Mouse (Mus musculus) cerebellum, adult 2 months (tissue): ENCODE results near the gene Shb. TPM values are rescaled to one million over a fixed set of nuclear protein-coding genes. Genes with fewer than 3 reads are reported as not detected.

Source experiments
- DNase-seq, 2 experiments: peaks; one replicate each; pipeline ENCODE4 v3.0.0; 2021
- H3K27ac ChIP-seq: fragments of 200-500 bp; 2 replicates; pipeline ENCODE4 v1.5.1; 2012; ENCODE audit warnings: low read length, control low read depth, inconsistent platforms; ENCODE audit not compliant: insufficient read depth
- H3K27me3 ChIP-seq: fragments of 200-500 bp; 2 replicates; pipeline ENCODE4 v1.6.1; 2012; ENCODE audit warnings: inconsistent platforms, mild to moderate bottlenecking, low read length, moderate library complexity; ENCODE audit not compliant: control insufficient read depth, insufficient read depth
- H3K4me1 ChIP-seq: fragments of 200-500 bp; 2 replicates; pipeline ENCODE4 v1.6.1; 2011; ENCODE audit warnings: low read length; ENCODE audit not compliant: control insufficient read depth, insufficient read depth
- H3K4me3 ChIP-seq: fragments of 200-500 bp; replicated peaks from 2 replicates; pipeline ENCODE3; 2011; ENCODE audit warnings: mild to moderate bottlenecking, low read depth, low read length, control low read depth; ENCODE audit not compliant: insufficient read depth
- CTCF ChIP-seq: fragments of 200-500 bp; IDR thresholded peaks from 2 replicates; pipeline ENCODE4 v1.5.1; 2011; ENCODE audit warnings: low read depth, mild to moderate bottlenecking, control low read depth, low read length, moderate library complexity, borderline replicate concordance; ENCODE audit not compliant: insufficient read depth
- POLR2A ChIP-seq: fragments of 200-500 bp; IDR thresholded peaks from 2 replicates; pipeline ENCODE4 v1.6.1; 2011; ENCODE audit warnings: low read length, control low read depth, borderline replicate concordance; ENCODE audit not compliant: insufficient read depth
- WGBS: fragments of 180-500 bp; shearing (Covaris S2); methylation state at CpG from one replicate; pipeline ENCODE4 v1.1.7; 2018; 5-methylcytosine and 5-hydroxymethylcytosine counted together
- polyA plus RNA-seq: library from polyadenylated mRNA; depleted of rRNA; stranded (reverse); fragments of >200 nt; gene quantifications from 2 replicates; pipeline ENCODE4 v1.2.3, GENCODE M21; 2012

Gene Shb
- polyA plus RNA-seq, 1 experiment, result 8.3 TPM

- 1% methylated on average over 66 of the region's 68 CpGs for WGBS
- Histone ChIP-seq H3K27ac (peak overlapping the region; percentile 0; the same call in 1 of the 2 replicates), H3K4me3 (peak overlapping the region; percentile 49), H3K27me3 (peaks cover 4% of the 10 kb centered on the region; the same call in 1 of the 2 replicates), H3K4me1 (no peaks in the 10 kb centered on the region; the same call in 1 of the 2 replicates)
- DNase-seq, result peak; percentile 77 to 79
- TF ChIP-seq POLR2A (no peak), CTCF (no peak)
These were observed 1.4 kb downstream of the Shb start for GRCm38 (mm10) chr4:45530662-45531542.

- peaks cover 4% of the 10 kb centered on the region; the same call in 1 of the 2 replicates for H3K27me3 ChIP-seq
- TF ChIP-seq POLR2A, result no peak
- TF ChIP-seq CTCF, result no peak
- H3K4me1 ChIP-seq, result no peaks in the 10 kb centered on the region; the same call in 1 of the 2 replicates
- 1% methylated on average over 88 of the region's 89 CpGs for WGBS
- DNase-seq, result peak in 1 of 2 experiments; percentile 36
- H3K4me3 ChIP-seq, result peak overlapping the region; percentile 22
- H3K27ac ChIP-seq, result no peak overlapping the region
These were observed 2.2 kb downstream of the Shb start for GRCm38 (mm10) chr4:45529986-45530597.

GRCm38 (mm10) chr4:45529201-45529985, 2.9 kb downstream of the Shb start:
- H3K4me1 ChIP-seq, result no peaks in the 10 kb centered on the region; the same call in 1 of the 2 replicates
- no peak overlapping the region for H3K27ac ChIP-seq
- peak in 1 of 2 experiments; percentile 14 for DNase-seq
- H3K27me3 ChIP-seq, result peaks cover 4% of the 10 kb centered on the region; the same call in 1 of the 2 replicates
- H3K4me3 ChIP-seq, result peak overlapping the region; percentile 22
- 2% methylated on average over 70 of the region's 71 CpGs for WGBS
- no peak for TF ChIP-seq POLR2A
- no peak for TF ChIP-seq CTCF

- 19% methylated on average over 21 of the region's 21 CpGs for WGBS
- no peak for DNase-seq
- no peaks in the 10 kb centered on the region; the same call in 1 of the 2 replicates for H3K4me1 ChIP-seq
- peaks cover 4% of the 10 kb centered on the region; the same call in 1 of the 2 replicates for H3K27me3 ChIP-seq
- H3K27ac ChIP-seq, result no peak overlapping the region
- no peak for TF ChIP-seq CTCF
- no peak for TF ChIP-seq POLR2A
- no peak overlapping the region for H3K4me3 ChIP-seq
These were observed 3.7 kb downstream of the Shb start for GRCm38 (mm10) chr4:45528355-45529198.

GRCm38 (mm10) chr4:45527562-45528354, 4.5 kb downstream of the Shb start:
- Histone ChIP-seq H3K27ac (no peak overlapping the region), H3K27me3 (peaks cover 4% of the 10 kb centered on the region; the same call in 1 of the 2 replicates), H3K4me3 (no peak overlapping the region), H3K4me1 (no peaks in the 10 kb centered on the region; the same call in 1 of the 2 replicates)
- 88% methylated on average over 2 of the region's 2 CpGs for WGBS
- TF ChIP-seq POLR2A (no peak), CTCF (no peak)
- DNase-seq, result no peak

GRCm38 (mm10) chr4:45526846-45527561, 5.3 kb downstream of the Shb start:
- no peak for DNase-seq
- TF ChIP-seq POLR2A (no peak), CTCF (no peak)
- Histone ChIP-seq H3K4me3 (no peak overlapping the region), H3K27me3 (peaks cover 4% of the 10 kb centered on the region; the same call in 1 of the 2 replicates), H3K4me1 (no peaks in the 10 kb centered on the region; the same call in 1 of the 2 replicates), H3K27ac (no peak overlapping the region)
- 78% methylated on average over 2 of the region's 2 CpGs for WGBS
